Mouse (Mus musculus): ENCODE data around the gene 4921504E06Rik. TPM values are rescaled to one million over a fixed set of nuclear protein-coding genes. Genes with fewer than 3 reads are reported as not detected.

The 4921504E06Rik gene
- total and polyA plus RNA-seq, 3 experiments, result not detected

- no peaks in the 10 kb centered on the region for H3K36me3 ChIP-seq (ENCODE audit: control insufficient read depth in 1 of 2, insufficient read depth in 2 of 2, low read length in 2 of 2)
- H3K9ac ChIP-seq (ENCODE audit: control insufficient read depth, low read depth, low read length, poor library complexity, severe bottlenecking), result no peak overlapping the region
- H3K27ac ChIP-seq (ENCODE audit: control insufficient read depth, low read depth, low read length), result no peak overlapping the region
- no peaks in the 10 kb centered on the region for H3K4me1 ChIP-seq (ENCODE audit: control insufficient read depth in 1 of 2, insufficient read depth in 2 of 2, low read length in 2 of 2)
- TF ChIP-seq MAZ (IDR thresholded peaks at IDR 0.05; ENCODE audit: low read depth, low read length) (no peak), MAFK (IDR thresholded peaks at IDR 0.05; ENCODE audit: borderline replicate concordance, low read depth, low read length) (no peak), CHD1 (IDR thresholded peaks at IDR 0.05; ENCODE audit: low read depth, low read length) (no peak), NELFE (IDR thresholded peaks at IDR 0.05; ENCODE audit: low read depth, low read length) (no peak), ETS1 (IDR thresholded peaks at IDR 0.05; ENCODE audit: low read depth, low read length) (no peak), ELF1 (IDR thresholded peaks at IDR 0.05; ENCODE audit: low read depth, low read length) (no peak), RCOR1 (IDR thresholded peaks at IDR 0.05; ENCODE audit: low read depth, low read length) (no peak), KAT2A (conservative IDR thresholded peaks at IDR 0.05; ENCODE audit: low read depth, low read length) (no peak)
- no peaks in the 10 kb centered on the region for H3K9me3 ChIP-seq (replicated peaks; ENCODE audit: insufficient read depth, low read length)
- H3K4me3 ChIP-seq (ENCODE audit: control insufficient read depth in 1 of 2, insufficient read depth in 1 of 2, low read depth in 2 of 2, low read length in 2 of 2), result no peak overlapping the region
- H3K27me3 ChIP-seq (ENCODE audit: control insufficient read depth in 1 of 2, insufficient read depth in 2 of 2, low read length in 2 of 2), result no peaks in the 10 kb centered on the region; a peak in 2 of 4 replicates
- no peaks in the 10 kb centered on the region for H3K79me2 ChIP-seq (ENCODE audit: control insufficient read depth, insufficient read depth, low read length, poor library complexity)
- no peak for DNase-seq (ENCODE audit: low read depth, low spot score)
Observed at GRCm38 (mm10) chr2:19422226-19422625, 131.5 kb downstream of the 4921504E06Rik start.

DNA sequence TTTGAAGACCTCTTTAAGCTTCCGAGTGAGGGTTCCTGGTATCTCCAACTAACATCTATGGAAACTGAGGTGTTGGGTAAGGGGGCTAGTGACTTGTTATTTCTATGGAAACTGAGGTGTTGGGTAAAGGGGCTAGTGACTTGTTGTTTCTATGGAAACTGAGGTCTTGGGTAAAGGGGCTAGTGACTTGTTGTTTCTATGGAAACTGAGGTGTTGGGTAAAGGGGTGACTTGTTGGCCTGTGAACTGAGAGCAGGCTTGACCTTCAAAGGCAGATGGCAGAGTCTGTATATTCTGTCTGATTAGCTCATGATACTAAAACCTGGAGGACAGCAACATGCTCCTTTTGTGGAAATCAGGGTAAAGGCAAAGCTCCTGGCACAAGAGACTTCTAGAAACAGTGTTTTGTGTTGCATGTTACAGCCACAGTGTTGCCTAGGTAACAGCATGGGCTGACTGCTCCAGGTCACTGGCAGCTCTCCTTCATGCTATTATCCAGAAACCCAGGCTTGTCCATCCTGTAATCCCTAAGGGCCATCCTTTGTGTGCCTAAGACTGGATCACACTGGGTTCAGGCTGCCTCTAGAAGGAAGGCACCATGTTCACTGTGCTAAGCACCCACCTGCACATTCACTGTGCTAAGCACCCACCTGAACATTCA, 133.9 kb downstream of the 4921504E06Rik start:
- DNase-seq (ENCODE audit: low read depth, low spot score), result no peak
- no peak overlapping the region for H3K9ac ChIP-seq (ENCODE audit: control insufficient read depth, low read depth, low read length, poor library complexity, severe bottlenecking)
- no peaks in the 10 kb centered on the region for H3K79me2 ChIP-seq (ENCODE audit: control insufficient read depth, insufficient read depth, low read length, poor library complexity)
- H3K4me3 ChIP-seq (ENCODE audit: control insufficient read depth in 1 of 2, insufficient read depth in 1 of 2, low read depth in 2 of 2, low read length in 2 of 2), result no peak overlapping the region
- H3K9me3 ChIP-seq (replicated peaks; ENCODE audit: insufficient read depth, low read length), result no peaks in the 10 kb centered on the region
- no peaks in the 10 kb centered on the region; a peak in 1 of 4 replicates for H3K27me3 ChIP-seq (ENCODE audit: control insufficient read depth in 1 of 2, insufficient read depth in 2 of 2, low read length in 2 of 2)
- no peaks in the 10 kb centered on the region; a peak in 1 of 4 replicates for H3K36me3 ChIP-seq (ENCODE audit: control insufficient read depth in 1 of 2, insufficient read depth in 2 of 2, low read length in 2 of 2)
- H3K27ac ChIP-seq (ENCODE audit: control insufficient read depth, low read depth, low read length), result no peak overlapping the region
- TF ChIP-seq MXI1 (IDR thresholded peaks at IDR 0.05; ENCODE audit: low read depth, low read length) (no peak), MEF2A (IDR thresholded peaks at IDR 0.05; ENCODE audit: extremely low read depth, insufficient replicate concordance, low read depth, low read length, poor library complexity, severe bottlenecking) (no peak), JUND (IDR thresholded peaks at IDR 0.05; ENCODE audit: low read depth, low read length) (no peak), POLR2AphosphoS2 (IDR thresholded peaks at IDR 0.05; ENCODE audit: low read length) (no peak), SIN3A (IDR thresholded peaks at IDR 0.05; ENCODE audit: low read length) (no peak), TBP (IDR thresholded peaks at IDR 0.05; ENCODE audit: low read depth, low read length) (no peak), ELF1 (IDR thresholded peaks at IDR 0.05; ENCODE audit: low read depth, low read length) (no peak), ZKSCAN1 (IDR thresholded peaks at IDR 0.05; ENCODE audit: low read depth, low read length) (no peak)
- H3K4me1 ChIP-seq (ENCODE audit: control insufficient read depth in 1 of 2, insufficient read depth in 2 of 2, low read length in 2 of 2), result no peaks in the 10 kb centered on the region

Data from MEL (cell line).